Mouse (Mus musculus): ENCODE results near the gene Sgcg. TPM values are rescaled to one million over a fixed set of nuclear protein-coding genes. Genes with fewer than 3 reads are reported as not detected.

Gene Sgcg
- polyA plus RNA-seq, 1 experiment from 2014 or later, result 69.2 TPM

DNA sequence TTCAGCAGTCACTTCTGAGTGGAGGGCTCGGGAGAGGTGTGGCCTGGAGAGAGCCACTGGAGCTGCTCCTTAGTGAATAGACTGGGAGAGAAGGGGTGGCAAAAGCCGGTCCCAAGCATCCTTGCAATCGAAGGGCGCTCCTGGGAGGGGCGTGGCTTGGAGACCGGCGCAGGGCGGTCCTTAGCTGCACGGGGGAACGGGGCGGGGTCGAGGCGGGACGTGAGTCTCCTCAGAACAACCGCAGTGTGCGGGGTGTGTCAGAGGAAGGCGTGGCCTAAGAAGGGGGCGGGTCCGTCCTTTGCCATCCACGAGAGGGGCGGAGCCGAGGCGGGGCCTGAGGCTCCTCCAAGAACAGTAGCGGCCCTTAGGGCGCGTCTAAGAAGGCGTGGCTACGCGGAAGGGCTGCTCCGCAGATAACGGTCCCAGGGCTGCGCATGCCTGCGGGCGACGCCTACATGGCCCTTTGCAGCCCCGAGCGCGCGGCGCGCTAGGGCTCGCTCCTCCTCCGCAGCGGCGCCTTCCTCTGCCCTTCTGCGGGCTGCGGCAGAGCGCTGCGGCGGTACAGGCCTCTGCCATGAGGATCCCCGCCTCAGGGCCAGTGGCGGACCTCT is 85.6 kb downstream of the Sgcg start:
- H3K4me1 ChIP-seq (ENCODE audit: control insufficient read depth, insufficient read depth, low read length), result peaks cover 17% of the 10 kb centered on the region
- no peaks in the 10 kb centered on the region for H3K9me3 ChIP-seq (replicated peaks; ENCODE audit: control insufficient read depth, low read length)
- no peaks in the 10 kb centered on the region for H3K27me3 ChIP-seq (ENCODE audit: control insufficient read depth, insufficient read depth, low read length)
- H3K27ac ChIP-seq (ENCODE audit: low read length), result peak overlapping the region; percentile 96
- under 1% methylated on average over 52 of the region's 52 CpGs for WGBS
- H3K36me3 ChIP-seq (ENCODE audit: control insufficient read depth, insufficient read depth), result no peaks in the 10 kb centered on the region
- peak overlapping the region; percentile 59 for H3K4me2 ChIP-seq (ENCODE audit: low read depth, low read length)
- ATAC-seq (replicated peaks; ENCODE audit: extremely low read depth, insufficient read depth, low FRiP score), result peak; percentile 98
- H3K4me3 ChIP-seq (ENCODE audit: low read length), result peak overlapping the region; percentile 66
- peak overlapping the region; percentile 77 for H3K9ac ChIP-seq (ENCODE audit: low read length)

DNA sequence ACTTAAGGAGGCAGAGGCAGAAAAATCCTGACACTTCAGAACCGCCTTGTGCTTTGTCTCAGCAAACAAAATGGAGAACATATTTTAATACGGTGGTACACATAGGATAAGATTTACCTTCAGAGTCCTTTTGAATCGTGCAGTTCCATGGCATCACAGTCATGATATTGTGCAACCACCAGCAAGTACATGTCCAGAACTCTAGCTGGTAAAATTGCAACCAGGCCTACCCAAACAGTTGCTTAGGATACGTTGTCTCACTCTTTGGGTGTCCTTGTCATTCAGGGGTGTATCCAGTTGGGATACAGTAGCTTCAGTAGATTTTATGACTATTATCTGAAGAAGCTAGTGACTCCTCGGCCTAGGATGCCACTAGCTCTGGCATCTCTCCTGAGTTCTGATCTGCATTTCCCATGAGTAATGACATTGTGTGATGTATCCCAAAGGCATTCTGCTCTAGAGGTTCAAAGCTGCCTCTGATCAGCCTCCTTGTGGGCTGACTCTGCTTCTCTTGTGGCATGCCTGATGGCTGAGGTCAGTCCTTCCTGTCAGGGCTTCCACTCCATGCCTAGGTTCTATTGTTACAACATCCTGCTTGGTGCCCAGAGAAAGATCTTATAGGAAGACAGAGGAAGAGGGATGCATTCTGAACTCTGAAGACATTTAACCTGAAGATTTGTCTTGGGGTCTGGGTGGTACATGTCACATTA is 86.9 kb downstream of the Sgcg start:
- H3K9me3 ChIP-seq (replicated peaks; ENCODE audit: control insufficient read depth, low read length), result no peaks in the 10 kb centered on the region
- no peak overlapping the region for H3K4me3 ChIP-seq (ENCODE audit: low read length)
- H3K4me2 ChIP-seq (ENCODE audit: low read depth, low read length), result no peak overlapping the region
- no peaks in the 10 kb centered on the region for H3K27me3 ChIP-seq (ENCODE audit: control insufficient read depth, insufficient read depth, low read length)
- no peaks in the 10 kb centered on the region for H3K36me3 ChIP-seq (ENCODE audit: control insufficient read depth, insufficient read depth)
- no peak for ATAC-seq (replicated peaks; ENCODE audit: extremely low read depth, insufficient read depth, low FRiP score)
- WGBS, result 77% methylated on average over 5 of the region's 5 CpGs
- H3K27ac ChIP-seq (ENCODE audit: low read length), result peak overlapping the region; percentile 41; the same call in 1 of the 2 replicates
- H3K4me1 ChIP-seq (ENCODE audit: control insufficient read depth, insufficient read depth, low read length), result peaks cover 17% of the 10 kb centered on the region
- no peak overlapping the region for H3K9ac ChIP-seq (ENCODE audit: low read length)

Other genes with a start within 250 kb of the Sgcg start
- 14.7 and 17.7 TPM in 2 replicates for gene Tnfrsf19, start 212.0 kb downstream of the Sgcg start, polyA plus RNA-seq (2015; fragmentation: Nextera tagmentation; extraction: Ambion mirVana)
- 3.6 and 4.4 TPM in 2 replicates for gene Sacs, start 120.0 kb downstream of the Sgcg start, polyA plus RNA-seq (2015; fragmentation: Nextera tagmentation; extraction: Ambion mirVana)
- gene Arl11, start 51.3 kb upstream of the Sgcg start, polyA plus RNA-seq (2015; fragmentation: Nextera tagmentation; extraction: Ambion mirVana), result 0.61 and 1.3 TPM in 2 replicates
- gene Ebpl, start 101.9 kb upstream of the Sgcg start, polyA plus RNA-seq (2015; fragmentation: Nextera tagmentation; extraction: Ambion mirVana), result 4.0 and 4.2 TPM in 2 replicates
- 32.3 and 35.3 TPM in 2 replicates for gene Kpna3, start 181.4 kb upstream of the Sgcg start, polyA plus RNA-seq (2015; fragmentation: Nextera tagmentation; extraction: Ambion mirVana)